Mouse (Mus musculus): ENCODE data around the gene Prss45. TPM values are rescaled to one million over a fixed set of nuclear protein-coding genes. Genes with fewer than 3 reads are reported as not detected.
"Not testable (repeated sequence)": the region's sequence is repeated elsewhere in the genome, so short reads cannot be mapped to it uniquely, and the experiment has no call there.

Prss45 gene
- polyA plus RNA-seq, 1 experiment from 2014 or later, result not detected

GRCm38 (mm10) chr9:110820546-110820945, 13.8 kb upstream of the Prss45 start:
- H3K4me3 ChIP-seq (replicated peaks; ENCODE audit: low read depth, low read length), result not testable (repeated sequence)

DNA sequence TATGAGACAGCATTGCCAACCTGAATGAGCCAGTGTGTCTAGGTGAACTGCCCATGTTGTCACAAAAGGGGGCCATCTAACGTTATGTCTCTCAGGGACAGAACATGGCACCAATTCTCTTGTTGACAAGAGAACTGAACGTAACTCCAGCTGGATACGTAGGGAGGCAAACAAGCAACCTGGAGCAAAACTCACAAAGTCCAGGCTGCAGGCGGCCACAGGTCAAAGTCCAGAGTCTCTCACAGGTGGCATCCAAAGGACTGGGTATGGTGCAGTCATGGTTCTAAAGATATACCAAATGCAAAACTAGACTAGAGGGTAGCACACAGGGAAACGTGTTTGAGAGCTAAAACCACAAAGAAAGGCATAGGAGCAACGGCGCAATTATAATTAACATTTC, 13.0 kb upstream of the Prss45 start:
- H3K4me2 ChIP-seq (ENCODE audit: low read length), result no peak overlapping the region
- no peak overlapping the region for H3K9ac ChIP-seq (replicated peaks; ENCODE audit: low read length)
- no peak for ATAC-seq (ENCODE audit: low FRiP score, low TSS enrichment)
- no peaks in the 10 kb centered on the region for H3K27me3 ChIP-seq (ENCODE audit: control insufficient read depth, insufficient read depth, low read length)
- no peak overlapping the region for H3K4me3 ChIP-seq (replicated peaks; ENCODE audit: low read depth, low read length)
- H3K4me1 ChIP-seq (ENCODE audit: control insufficient read depth, insufficient read depth, low read length), result no peaks in the 10 kb centered on the region
- H3K9me3 ChIP-seq (ENCODE audit: control insufficient read depth, low read length), result no peaks in the 10 kb centered on the region
- no peaks in the 10 kb centered on the region for H3K36me3 ChIP-seq (ENCODE audit: control insufficient read depth, insufficient read depth, low read length)
- WGBS, result 86% methylated on average over 7 of the region's 7 CpGs
- H3K27ac ChIP-seq (replicated peaks; ENCODE audit: low read depth, low read length), result no peak overlapping the region
- DNase-seq, result no peak

More at GRCm38 (mm10) chr9:110820546-110820945, 13.8 kb upstream of the Prss45 start:
- not testable (repeated sequence) for H3K9ac ChIP-seq (replicated peaks; ENCODE audit: low read length); H3K4me2 ChIP-seq (ENCODE audit: low read length); H3K9me3 ChIP-seq (ENCODE audit: control insufficient read depth, low read length); ATAC-seq (ENCODE audit: low FRiP score, low TSS enrichment); H3K27me3 ChIP-seq (ENCODE audit: control insufficient read depth, insufficient read depth, low read length); DNase-seq; H3K36me3 ChIP-seq (ENCODE audit: control insufficient read depth, insufficient read depth, low read length); H3K27ac ChIP-seq (replicated peaks; ENCODE audit: low read depth, low read length); H3K4me1 ChIP-seq (ENCODE audit: control insufficient read depth, insufficient read depth, low read length)

GRCm38 (mm10) chr9:110825426-110825825, 9.0 kb upstream of the Prss45 start:
- Histone ChIP-seq H3K9me3 (ENCODE audit: control insufficient read depth, low read length) (no peaks in the 10 kb centered on the region), H3K9ac (replicated peaks; ENCODE audit: low read length) (no peak overlapping the region), H3K4me3 (replicated peaks; ENCODE audit: low read depth, low read length) (no peak overlapping the region), H3K4me1 (ENCODE audit: control insufficient read depth, insufficient read depth, low read length) (no peaks in the 10 kb centered on the region), H3K4me2 (ENCODE audit: low read length) (no peak overlapping the region), H3K27ac (replicated peaks; ENCODE audit: low read depth, low read length) (no peak overlapping the region), H3K36me3 (ENCODE audit: control insufficient read depth, insufficient read depth, low read length) (no peaks in the 10 kb centered on the region), H3K27me3 (ENCODE audit: control insufficient read depth, insufficient read depth, low read length) (no peaks in the 10 kb centered on the region)
- 85% methylated on average over 4 of the region's 4 CpGs for WGBS
- DNase-seq, result no peak
- ATAC-seq (ENCODE audit: low FRiP score, low TSS enrichment), result no peak

- Histone ChIP-seq H3K4me3 (replicated peaks; ENCODE audit: low read depth, low read length) (no peak overlapping the region), H3K4me1 (ENCODE audit: control insufficient read depth, insufficient read depth, low read length) (no peaks in the 10 kb centered on the region), H3K36me3 (ENCODE audit: control insufficient read depth, insufficient read depth, low read length) (no peaks in the 10 kb centered on the region), H3K4me2 (ENCODE audit: low read length) (no peak overlapping the region), H3K9me3 (ENCODE audit: control insufficient read depth, low read length) (no peaks in the 10 kb centered on the region), H3K27ac (replicated peaks; ENCODE audit: low read depth, low read length) (no peak overlapping the region), H3K27me3 (ENCODE audit: control insufficient read depth, insufficient read depth, low read length) (no peaks in the 10 kb centered on the region), H3K9ac (replicated peaks; ENCODE audit: low read length) (no peak overlapping the region)
- ATAC-seq (ENCODE audit: low FRiP score, low TSS enrichment) (no peak), DNase-seq (no peak)
- 75% methylated on average over 7 of the region's 7 CpGs for WGBS
Observed at GRCm38 (mm10) chr9:110825832-110826231, 8.6 kb upstream of the Prss45 start.

GRCm38 (mm10) chr9:110826390-110826789, 8.0 kb upstream of the Prss45 start, which contains the start of gene Prss43:
TSS of gene Prss43 (plus strand) at chr9:110826690.
- H3K4me3 ChIP-seq (replicated peaks; ENCODE audit: low read depth, low read length), result no peak within 1 kb of the TSS
- no peaks in the 10 kb centered on the region for H3K9me3 ChIP-seq (ENCODE audit: control insufficient read depth, low read length)
- ATAC-seq (ENCODE audit: low FRiP score, low TSS enrichment) (no peak), DNase-seq (no peak)
- H3K27ac ChIP-seq (replicated peaks; ENCODE audit: low read depth, low read length), result no peak within 1 kb of the TSS
- H3K4me1 ChIP-seq (ENCODE audit: control insufficient read depth, insufficient read depth, low read length), result no peaks in the 10 kb centered on the region
- H3K27me3 ChIP-seq (ENCODE audit: control insufficient read depth, insufficient read depth, low read length), result no peaks in the 10 kb centered on the region
- no peaks in the 10 kb centered on the region for H3K36me3 ChIP-seq (ENCODE audit: control insufficient read depth, insufficient read depth, low read length)
- H3K9ac ChIP-seq (replicated peaks; ENCODE audit: low read length), result no peak within 1 kb of the TSS
- no peak within 1 kb of the TSS for H3K4me2 ChIP-seq (ENCODE audit: low read length)
- 93% methylated on average over 3 of the region's 3 CpGs for WGBS

DNA sequence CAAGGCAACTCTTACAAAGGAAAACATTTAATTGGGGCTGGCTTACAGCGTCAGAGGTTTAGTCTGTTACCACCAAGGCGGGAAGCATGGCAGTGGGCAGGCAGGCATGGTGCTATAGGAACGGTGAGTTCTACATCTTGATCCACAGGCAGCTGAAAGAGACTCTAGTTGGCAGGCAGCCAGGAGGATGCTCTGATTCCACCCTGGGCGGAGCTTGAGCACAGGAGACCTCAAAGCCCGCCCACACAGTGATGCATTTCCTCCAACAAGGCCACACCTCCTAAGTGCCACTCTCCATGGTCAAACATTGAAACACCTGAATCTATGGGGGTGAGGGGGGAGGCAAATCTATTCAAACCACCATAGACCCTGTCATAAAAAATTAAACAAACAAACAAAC, 1.4 kb upstream of the Prss45 start:
- Histone ChIP-seq H3K36me3 (ENCODE audit: control insufficient read depth, insufficient read depth, low read length) (no peaks in the 10 kb centered on the region), H3K9me3 (ENCODE audit: control insufficient read depth, low read length) (no peaks in the 10 kb centered on the region), H3K27ac (replicated peaks; ENCODE audit: low read depth, low read length) (no peak overlapping the region), H3K27me3 (ENCODE audit: control insufficient read depth, insufficient read depth, low read length) (no peaks in the 10 kb centered on the region), H3K4me2 (ENCODE audit: low read length) (no peak overlapping the region), H3K4me3 (replicated peaks; ENCODE audit: low read depth, low read length) (no peak overlapping the region), H3K4me1 (ENCODE audit: control insufficient read depth, insufficient read depth, low read length) (no peaks in the 10 kb centered on the region), H3K9ac (replicated peaks; ENCODE audit: low read length) (no peak overlapping the region)
- ATAC-seq (ENCODE audit: low FRiP score, low TSS enrichment) (no peak), DNase-seq (peak; percentile 13)
- WGBS, result 75% methylated on average over 5 of the region's 5 CpGs

DNA sequence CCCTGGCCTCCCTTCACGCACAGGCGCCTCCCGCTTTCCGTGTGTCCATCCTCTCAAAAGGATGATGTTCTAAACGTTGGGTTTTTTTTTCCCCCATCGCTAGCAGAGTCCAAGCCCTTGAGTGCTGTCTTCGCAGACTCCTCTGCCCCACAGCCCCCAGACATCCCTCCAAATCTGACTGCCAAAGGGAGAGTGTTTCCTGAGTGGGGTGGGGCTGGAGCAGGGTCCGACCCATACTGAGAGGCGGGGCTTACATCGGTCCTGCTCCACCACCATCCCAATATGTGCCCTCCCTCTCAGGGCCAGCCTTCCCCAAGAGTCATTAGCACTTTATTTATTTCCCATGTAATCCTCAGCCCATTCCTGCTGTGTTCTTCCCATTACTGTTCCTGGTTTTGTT, 573 bp downstream of the Prss45 start:
- Histone ChIP-seq H3K36me3 (ENCODE audit: control insufficient read depth, insufficient read depth, low read length) (no peaks in the 10 kb centered on the region), H3K9ac (replicated peaks; ENCODE audit: low read length) (no peak overlapping the region), H3K4me1 (ENCODE audit: control insufficient read depth, insufficient read depth, low read length) (no peaks in the 10 kb centered on the region), H3K27ac (replicated peaks; ENCODE audit: low read depth, low read length) (no peak overlapping the region), H3K4me3 (replicated peaks; ENCODE audit: low read depth, low read length) (no peak overlapping the region), H3K27me3 (ENCODE audit: control insufficient read depth, insufficient read depth, low read length) (no peaks in the 10 kb centered on the region), H3K4me2 (ENCODE audit: low read length) (no peak overlapping the region), H3K9me3 (ENCODE audit: control insufficient read depth, low read length) (no peaks in the 10 kb centered on the region)
- DNase-seq (no peak), ATAC-seq (ENCODE audit: low FRiP score, low TSS enrichment) (no peak)
- WGBS, result 42% methylated on average over 10 of the region's 10 CpGs

DNA sequence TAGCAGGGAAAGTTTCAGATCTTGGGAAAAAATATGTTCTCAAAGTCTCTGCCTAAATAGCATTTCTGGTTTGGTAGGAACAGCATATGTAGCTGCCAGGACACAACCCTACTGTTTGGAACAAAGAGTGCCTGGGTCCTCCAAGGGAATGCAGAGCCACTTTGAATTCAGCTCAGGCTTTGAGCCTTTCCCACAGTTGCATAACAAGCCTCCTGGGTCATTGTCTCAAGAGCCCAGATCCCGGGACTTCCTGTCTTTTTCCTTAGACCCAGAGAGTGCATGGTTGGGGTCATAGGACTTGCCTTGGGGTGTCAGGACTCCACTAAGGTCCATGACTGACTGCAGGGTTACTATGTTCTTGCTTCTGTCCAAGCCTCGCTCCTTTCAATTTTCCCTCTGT, 1.7 kb downstream of the Prss45 start:
- peak; percentile 16 for DNase-seq
- Histone ChIP-seq H3K9me3 (ENCODE audit: control insufficient read depth, low read length) (no peaks in the 10 kb centered on the region), H3K27me3 (ENCODE audit: control insufficient read depth, insufficient read depth, low read length) (no peaks in the 10 kb centered on the region), H3K36me3 (ENCODE audit: control insufficient read depth, insufficient read depth, low read length) (no peaks in the 10 kb centered on the region), H3K4me3 (replicated peaks; ENCODE audit: low read depth, low read length) (no peak overlapping the region), H3K9ac (replicated peaks; ENCODE audit: low read length) (no peak overlapping the region), H3K4me1 (ENCODE audit: control insufficient read depth, insufficient read depth, low read length) (no peaks in the 10 kb centered on the region), H3K27ac (replicated peaks; ENCODE audit: low read depth, low read length) (no peak overlapping the region), H3K4me2 (ENCODE audit: low read length) (no peak overlapping the region)
- no peak for ATAC-seq (ENCODE audit: low FRiP score, low TSS enrichment)
- WGBS, result 42% methylated on average over 2 of the region's 2 CpGs

- Histone ChIP-seq H3K4me3 (replicated peaks; ENCODE audit: low read depth, low read length) (no peak overlapping the region), H3K27ac (replicated peaks; ENCODE audit: low read depth, low read length) (no peak overlapping the region), H3K4me1 (ENCODE audit: control insufficient read depth, insufficient read depth, low read length) (no peaks in the 10 kb centered on the region), H3K36me3 (ENCODE audit: control insufficient read depth, insufficient read depth, low read length) (no peaks in the 10 kb centered on the region), H3K27me3 (ENCODE audit: control insufficient read depth, insufficient read depth, low read length) (no peaks in the 10 kb centered on the region), H3K4me2 (ENCODE audit: low read length) (no peak overlapping the region), H3K9ac (replicated peaks; ENCODE audit: low read length) (no peak overlapping the region), H3K9me3 (ENCODE audit: control insufficient read depth, low read length) (no peaks in the 10 kb centered on the region)
- ATAC-seq (ENCODE audit: low FRiP score, low TSS enrichment), result no peak
- 73% methylated on average over 6 of the region's 6 CpGs for WGBS
- DNase-seq, result no peak
Observed at GRCm38 (mm10) chr9:110840905-110841304, 6.5 kb downstream of the Prss45 start.

Data from midbrain, embryonic 14.5 days (tissue).